Mouse (Mus musculus): ENCODE results near the gene Gga1. TPM values are rescaled to one million over a fixed set of nuclear protein-coding genes. Genes with fewer than 3 reads are reported as not detected.
A peak's percentile ranks its signal among the peaks of the same experiment; 100 is the strongest.

The Gga1 gene
- polyA plus RNA-seq, 1 experiment from 2014 or later: 44.9 TPM

DNA sequence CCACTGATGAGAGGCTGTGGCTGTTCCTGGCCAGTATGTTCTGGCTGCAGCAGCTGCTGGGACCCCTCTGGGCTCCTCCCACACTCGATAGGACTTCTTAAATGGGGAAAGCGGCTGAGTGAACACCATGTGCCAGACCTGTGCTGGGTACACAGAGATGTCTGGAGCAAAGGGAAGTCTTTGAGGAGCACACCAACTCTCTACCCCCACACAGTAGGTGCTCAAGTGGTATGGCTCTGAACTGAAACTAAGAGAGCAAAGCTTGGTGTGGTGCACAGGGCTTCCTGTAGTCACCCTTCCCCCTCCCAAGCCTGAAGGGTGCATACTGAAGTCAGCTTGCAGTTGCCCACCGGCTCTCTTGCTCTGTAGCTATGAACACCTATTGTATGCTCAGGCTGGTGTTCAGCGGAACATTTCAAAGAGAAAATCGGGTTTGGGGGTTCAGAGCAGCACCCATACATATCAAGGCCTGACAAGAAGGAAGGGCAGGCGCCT, 21.6 kb downstream of the Gga1 start:
- Histone ChIP-seq H3K27me3 (ENCODE audit: control insufficient read depth, insufficient read depth, low read length) (no peaks in the 10 kb centered on the region), H3K36me3 (ENCODE audit: control insufficient read depth, insufficient read depth) (0 out of 2 replicates have a peak, but pooled peaks cover 3% of the 10 kb centered on the region), H3K9me3 (replicated peaks; ENCODE audit: control insufficient read depth, low read length) (no peaks in the 10 kb centered on the region), H3K9ac (ENCODE audit: low read length) (peak overlapping the region; percentile 17; the same call in 1 of the 2 replicates), H3K27ac (ENCODE audit: low read length) (peak overlapping the region; percentile 60), H3K4me2 (ENCODE audit: low read depth, low read length) (peak overlapping the region; percentile 89), H3K4me1 (ENCODE audit: control insufficient read depth, insufficient read depth, low read length) (peaks cover 49% of the 10 kb centered on the region), H3K4me3 (ENCODE audit: low read length) (peak overlapping the region; percentile 10; the same call in 1 of the 2 replicates)
- no peak; the same call in 1 of the 2 replicates for ATAC-seq (replicated peaks; ENCODE audit: extremely low read depth, insufficient read depth, low FRiP score)
- WGBS: 40% methylated on average over 6 of the region's 6 CpGs

DNA sequence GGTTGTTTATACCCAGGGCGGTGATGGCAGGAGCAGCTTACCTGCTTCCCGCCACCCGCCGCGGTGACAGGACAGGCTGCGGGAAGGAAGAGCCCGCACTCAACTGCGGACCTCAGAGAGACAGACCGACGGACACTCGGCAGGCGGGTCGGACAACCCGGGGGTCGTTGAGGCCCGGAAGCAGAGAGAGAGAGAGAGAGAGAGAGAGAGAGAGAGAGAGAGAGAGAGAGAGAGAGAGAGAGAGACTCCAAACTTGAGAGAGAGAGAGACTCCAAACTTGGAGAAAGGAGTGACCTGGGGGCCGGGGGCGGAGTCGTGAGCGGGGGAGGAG, 22.4 kb downstream of the Gga1 start, which contains the start of gene Gm49510:
Gene Gm49510 (plus strand): TSS at position 259 of the 331 bp plus-strand sequence.
- WGBS: 2% methylated on average over 20 of the region's 20 CpGs
- peaks cover 41% of the 10 kb centered on the region for H3K4me1 ChIP-seq (ENCODE audit: control insufficient read depth, insufficient read depth, low read length)
- H3K27me3 ChIP-seq (ENCODE audit: control insufficient read depth, insufficient read depth, low read length): no peaks in the 10 kb centered on the region
- H3K27ac ChIP-seq (ENCODE audit: low read length): peak within 1 kb of the TSS; percentile 80
- H3K4me2 ChIP-seq (ENCODE audit: low read depth, low read length): peak within 1 kb of the TSS; percentile 89
- peak within 1 kb of the TSS; percentile 83 for H3K4me3 ChIP-seq (ENCODE audit: low read length)
- H3K36me3 ChIP-seq (ENCODE audit: control insufficient read depth, insufficient read depth): no peaks in the 10 kb centered on the region; the same call in 1 of the 2 replicates
- H3K9me3 ChIP-seq (replicated peaks; ENCODE audit: control insufficient read depth, low read length): no peaks in the 10 kb centered on the region
- ATAC-seq (replicated peaks; ENCODE audit: extremely low read depth, insufficient read depth, low FRiP score): no peak
- peak within 1 kb of the TSS; percentile 86 for H3K9ac ChIP-seq (ENCODE audit: low read length)

DNA sequence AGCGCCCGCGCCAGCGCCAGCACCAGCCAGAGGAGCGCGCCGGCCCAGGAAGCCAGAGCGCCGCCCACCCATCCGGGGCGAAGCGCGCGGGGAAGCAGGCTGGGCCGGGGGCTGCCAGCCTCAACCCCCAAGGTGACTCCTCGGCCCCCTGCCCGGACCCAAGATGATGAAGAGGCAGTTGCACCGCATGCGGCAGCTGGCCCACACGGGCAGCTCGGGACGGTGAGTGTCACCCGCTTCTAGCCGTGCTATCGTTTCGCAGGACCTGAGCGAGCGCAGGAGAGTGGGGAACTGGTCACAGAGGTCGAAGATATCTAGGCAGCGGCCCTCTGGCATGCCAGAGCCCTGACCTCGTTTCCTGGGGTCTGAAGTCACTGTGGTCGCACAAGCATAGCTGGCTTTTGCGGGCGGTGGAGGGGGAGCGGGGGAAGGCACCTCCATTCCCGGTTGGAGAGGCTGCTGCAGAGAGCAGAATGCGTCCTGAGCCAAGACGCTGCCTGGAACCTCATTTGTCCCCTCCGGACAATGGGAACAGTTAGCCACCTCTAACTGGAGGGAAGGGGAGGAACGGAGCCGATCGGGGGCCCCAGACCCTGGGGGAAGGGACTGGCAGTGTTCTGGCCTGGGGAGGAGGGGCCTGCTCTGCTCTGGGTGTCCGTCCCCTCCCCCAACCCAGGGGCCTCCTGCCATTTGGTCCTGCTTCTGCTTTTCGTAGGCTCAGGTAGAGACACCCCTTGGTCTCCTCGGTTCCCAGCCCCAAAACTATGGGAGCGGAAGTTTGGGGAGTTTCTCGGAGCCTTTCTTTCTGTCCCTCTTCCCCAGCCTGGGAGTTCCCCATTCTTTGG, 23.0 kb downstream of the Gga1 start, which contains the start of gene Sh3bp1:
Gene Sh3bp1 (plus strand): TSS at position 29 of the 845 bp plus-strand sequence.
- Histone ChIP-seq H3K9me3 (replicated peaks; ENCODE audit: control insufficient read depth, low read length) (no peaks in the 10 kb centered on the region), H3K27ac (ENCODE audit: low read length) (peak within 1 kb of the TSS; percentile 80), H3K9ac (ENCODE audit: low read length) (peak within 1 kb of the TSS; percentile 86), H3K4me1 (ENCODE audit: control insufficient read depth, insufficient read depth, low read length) (peaks cover 41% of the 10 kb centered on the region), H3K4me3 (ENCODE audit: low read length) (peak within 1 kb of the TSS; percentile 83), H3K4me2 (ENCODE audit: low read depth, low read length) (peak within 1 kb of the TSS; percentile 89), H3K36me3 (ENCODE audit: control insufficient read depth, insufficient read depth) (peaks cover 4% of the 10 kb centered on the region; the same call in 1 of the 2 replicates), H3K27me3 (ENCODE audit: control insufficient read depth, insufficient read depth, low read length) (no peaks in the 10 kb centered on the region)
- 1% methylated on average over 47 of the region's 47 CpGs for WGBS
- ATAC-seq (replicated peaks; ENCODE audit: extremely low read depth, insufficient read depth, low FRiP score): peak; percentile 68

DNA sequence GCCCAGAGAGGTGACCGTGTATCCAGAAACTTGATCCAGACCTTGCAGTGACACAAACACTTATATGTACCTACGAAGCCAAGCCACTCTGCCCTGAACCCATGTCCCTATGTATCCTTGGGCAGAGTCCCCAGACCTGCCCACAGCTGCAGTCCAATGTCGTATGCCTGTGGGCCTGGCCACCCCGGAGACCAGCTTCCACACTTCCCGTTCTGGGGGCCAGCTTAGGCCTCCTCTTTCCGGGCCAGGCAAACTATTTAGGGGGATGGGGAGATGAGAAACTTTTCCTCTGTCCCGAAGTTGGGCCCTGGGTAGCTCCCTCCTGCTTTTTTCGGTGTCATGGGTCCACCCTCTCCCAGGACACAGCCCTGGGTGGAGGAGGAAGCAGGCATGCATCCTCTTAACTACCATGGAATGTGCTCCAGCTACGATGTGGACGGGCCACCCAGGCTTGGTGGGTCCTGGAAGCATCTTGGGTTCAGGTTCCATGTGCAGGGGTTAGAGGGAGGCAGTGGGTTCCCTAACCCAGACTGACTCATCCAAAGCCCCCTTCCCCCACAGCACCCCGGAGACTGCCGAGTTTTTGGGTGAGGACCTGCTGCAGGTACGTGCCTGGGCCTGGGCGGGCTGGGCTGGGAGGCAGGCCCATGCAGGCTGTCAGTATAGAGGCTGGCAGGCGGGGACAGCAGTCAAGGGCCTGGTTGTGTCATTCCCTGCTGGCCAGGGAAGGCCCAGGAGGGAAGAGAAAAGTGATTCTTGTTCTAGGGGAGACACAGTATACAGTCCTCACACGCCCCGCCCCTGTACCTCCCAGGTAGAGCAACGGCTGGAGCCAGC, 23.8 kb downstream of the Gga1 start:
- Histone ChIP-seq H3K9me3 (replicated peaks; ENCODE audit: control insufficient read depth, low read length) (no peaks in the 10 kb centered on the region), H3K4me3 (ENCODE audit: low read length) (peak overlapping the region; percentile 83), H3K27ac (ENCODE audit: low read length) (peak overlapping the region; percentile 80), H3K4me1 (ENCODE audit: control insufficient read depth, insufficient read depth, low read length) (peaks cover 41% of the 10 kb centered on the region), H3K36me3 (ENCODE audit: control insufficient read depth, insufficient read depth) (peaks cover 6% of the 10 kb centered on the region; the same call in 1 of the 2 replicates), H3K27me3 (ENCODE audit: control insufficient read depth, insufficient read depth, low read length) (no peaks in the 10 kb centered on the region), H3K9ac (ENCODE audit: low read length) (peak overlapping the region; percentile 86), H3K4me2 (ENCODE audit: low read depth, low read length) (peak overlapping the region; percentile 89)
- 21% methylated on average over 18 of the region's 18 CpGs for WGBS
- no peak for ATAC-seq (replicated peaks; ENCODE audit: extremely low read depth, insufficient read depth, low FRiP score)

DNA sequence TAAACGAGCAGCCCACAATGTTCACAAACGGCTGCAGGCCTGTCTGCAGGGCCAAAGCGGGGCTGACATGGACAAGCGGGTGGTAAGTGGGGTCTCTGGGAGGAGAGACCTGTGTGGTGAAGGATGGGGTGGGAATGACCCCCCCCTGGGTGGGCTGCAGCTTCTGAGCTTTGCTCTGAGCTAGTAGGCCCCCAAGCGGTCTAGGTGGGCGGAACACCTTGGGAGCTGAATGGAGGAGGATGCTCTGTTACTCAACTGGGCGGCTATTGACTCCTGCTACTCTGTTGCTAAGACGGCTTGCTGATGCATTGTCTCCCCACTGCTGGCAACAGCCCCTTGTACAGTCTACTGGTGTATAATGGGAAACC, 24.4 kb downstream of the Gga1 start:
- no peaks in the 10 kb centered on the region for H3K9me3 ChIP-seq (replicated peaks; ENCODE audit: control insufficient read depth, low read length)
- no peaks in the 10 kb centered on the region for H3K27me3 ChIP-seq (ENCODE audit: control insufficient read depth, insufficient read depth, low read length)
- H3K4me1 ChIP-seq (ENCODE audit: control insufficient read depth, insufficient read depth, low read length): peaks cover 39% of the 10 kb centered on the region
- peaks cover 10% of the 10 kb centered on the region for H3K36me3 ChIP-seq (ENCODE audit: control insufficient read depth, insufficient read depth)
- peak overlapping the region; percentile 83 for H3K4me3 ChIP-seq (ENCODE audit: low read length)
- peak overlapping the region; percentile 89 for H3K4me2 ChIP-seq (ENCODE audit: low read depth, low read length)
- H3K9ac ChIP-seq (ENCODE audit: low read length): peak overlapping the region; percentile 86
- WGBS: 62% methylated on average over 8 of the region's 8 CpGs
- ATAC-seq (replicated peaks; ENCODE audit: extremely low read depth, insufficient read depth, low FRiP score): no peak
- peak overlapping the region; percentile 80; the same call in 1 of the 2 replicates for H3K27ac ChIP-seq (ENCODE audit: low read length)

DNA sequence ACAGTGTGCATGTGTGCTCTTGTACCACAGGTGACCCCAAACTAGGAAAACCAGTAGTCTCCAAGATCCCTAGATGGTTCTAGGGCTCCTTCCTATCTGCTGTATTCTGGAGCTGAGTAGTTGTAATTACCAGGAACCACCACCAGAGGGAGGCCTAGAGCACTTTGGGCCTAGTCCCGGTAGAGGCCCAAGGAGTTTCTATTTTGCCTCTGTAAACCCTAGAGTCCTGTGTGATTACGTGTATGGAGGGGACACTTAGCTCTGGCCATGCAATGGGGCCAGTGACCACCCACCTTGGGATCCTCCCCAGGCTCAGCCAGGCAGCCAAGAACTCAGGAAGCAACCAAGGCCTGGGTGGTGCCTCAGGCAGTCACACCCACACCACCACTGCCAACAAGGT, 26.3 kb downstream of the Gga1 start:
- ATAC-seq (replicated peaks; ENCODE audit: extremely low read depth, insufficient read depth, low FRiP score): no peak
- Histone ChIP-seq H3K27me3 (ENCODE audit: control insufficient read depth, insufficient read depth, low read length) (no peaks in the 10 kb centered on the region), H3K9me3 (replicated peaks; ENCODE audit: control insufficient read depth, low read length) (no peaks in the 10 kb centered on the region), H3K36me3 (ENCODE audit: control insufficient read depth, insufficient read depth) (peaks cover 23% of the 10 kb centered on the region), H3K4me2 (ENCODE audit: low read depth, low read length) (no peak overlapping the region), H3K27ac (ENCODE audit: low read length) (no peak overlapping the region), H3K4me1 (ENCODE audit: control insufficient read depth, insufficient read depth, low read length) (peaks cover 24% of the 10 kb centered on the region), H3K9ac (ENCODE audit: low read length) (peak overlapping the region; percentile 62), H3K4me3 (ENCODE audit: low read length) (no peak overlapping the region)
- 18% methylated on average over 2 of the region's 2 CpGs for WGBS

DNA sequence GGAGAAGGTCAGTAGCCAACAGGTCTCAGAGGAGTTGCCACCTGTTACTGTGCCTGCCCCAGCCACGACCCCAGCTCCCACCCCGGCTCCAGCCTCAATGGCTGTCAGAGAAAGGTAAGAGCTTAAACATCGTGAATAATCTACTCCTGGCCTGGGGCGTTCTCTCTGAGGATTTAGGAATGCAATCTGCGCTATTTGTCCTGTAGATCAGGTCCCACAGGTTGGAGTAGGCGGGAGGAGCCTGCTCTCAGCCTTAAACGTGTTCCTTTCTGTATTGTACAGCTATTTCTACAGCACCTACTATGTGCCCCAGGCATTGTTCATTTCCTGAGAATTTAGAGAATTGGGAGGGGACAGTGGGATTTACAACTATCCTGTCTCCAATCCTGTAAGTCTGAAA, 31.4 kb downstream of the Gga1 start:
- Histone ChIP-seq H3K36me3 (ENCODE audit: control insufficient read depth, insufficient read depth) (peaks cover 32% of the 10 kb centered on the region), H3K4me1 (ENCODE audit: control insufficient read depth, insufficient read depth, low read length) (0 out of 2 replicates have a peak, but pooled peaks cover 1% of the 10 kb centered on the region), H3K27ac (ENCODE audit: low read length) (no peak overlapping the region), H3K27me3 (ENCODE audit: control insufficient read depth, insufficient read depth, low read length) (no peaks in the 10 kb centered on the region), H3K9me3 (replicated peaks; ENCODE audit: control insufficient read depth, low read length) (no peaks in the 10 kb centered on the region), H3K4me3 (ENCODE audit: low read length) (no peak overlapping the region), H3K9ac (ENCODE audit: low read length) (no peak overlapping the region), H3K4me2 (ENCODE audit: low read depth, low read length) (no peak overlapping the region)
- WGBS: 78% methylated on average over 7 of the region's 7 CpGs
- no peak for ATAC-seq (replicated peaks; ENCODE audit: extremely low read depth, insufficient read depth, low FRiP score)

DNA sequence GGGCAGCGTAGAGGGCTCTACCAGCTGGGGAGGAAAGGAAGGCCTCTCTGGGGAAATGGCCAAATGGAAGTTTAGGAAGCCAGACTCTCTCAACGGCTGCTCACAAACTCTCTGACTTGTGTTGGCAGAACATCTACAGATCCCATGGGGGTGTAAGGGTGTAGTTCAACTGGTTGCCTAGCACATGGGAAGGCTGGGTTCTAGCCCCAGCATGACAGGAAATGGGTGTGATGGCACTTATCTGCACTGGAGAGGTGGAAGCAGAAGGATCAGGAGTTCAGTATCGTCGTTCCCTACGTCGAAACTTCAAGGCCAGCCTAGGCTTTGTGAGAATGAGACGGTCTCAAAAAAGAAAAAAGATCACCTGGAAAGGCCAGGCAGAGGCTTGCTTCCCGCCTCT, 32.0 kb downstream of the Gga1 start:
- WGBS: 75% methylated on average over 8 of the region's 8 CpGs
- Histone ChIP-seq H3K4me2 (ENCODE audit: low read depth, low read length) (no peak overlapping the region), H3K27me3 (ENCODE audit: control insufficient read depth, insufficient read depth, low read length) (no peaks in the 10 kb centered on the region), H3K36me3 (ENCODE audit: control insufficient read depth, insufficient read depth) (peaks cover 32% of the 10 kb centered on the region), H3K9me3 (replicated peaks; ENCODE audit: control insufficient read depth, low read length) (no peaks in the 10 kb centered on the region), H3K4me3 (ENCODE audit: low read length) (no peak overlapping the region), H3K27ac (ENCODE audit: low read length) (no peak overlapping the region), H3K9ac (ENCODE audit: low read length) (no peak overlapping the region), H3K4me1 (ENCODE audit: control insufficient read depth, insufficient read depth, low read length) (no peaks in the 10 kb centered on the region)
- no peak for ATAC-seq (replicated peaks; ENCODE audit: extremely low read depth, insufficient read depth, low FRiP score)

All from heart, embryonic 16.5 days (tissue).